Mouse (Mus musculus): ENCODE results near the gene Ankrd36.

DNA sequence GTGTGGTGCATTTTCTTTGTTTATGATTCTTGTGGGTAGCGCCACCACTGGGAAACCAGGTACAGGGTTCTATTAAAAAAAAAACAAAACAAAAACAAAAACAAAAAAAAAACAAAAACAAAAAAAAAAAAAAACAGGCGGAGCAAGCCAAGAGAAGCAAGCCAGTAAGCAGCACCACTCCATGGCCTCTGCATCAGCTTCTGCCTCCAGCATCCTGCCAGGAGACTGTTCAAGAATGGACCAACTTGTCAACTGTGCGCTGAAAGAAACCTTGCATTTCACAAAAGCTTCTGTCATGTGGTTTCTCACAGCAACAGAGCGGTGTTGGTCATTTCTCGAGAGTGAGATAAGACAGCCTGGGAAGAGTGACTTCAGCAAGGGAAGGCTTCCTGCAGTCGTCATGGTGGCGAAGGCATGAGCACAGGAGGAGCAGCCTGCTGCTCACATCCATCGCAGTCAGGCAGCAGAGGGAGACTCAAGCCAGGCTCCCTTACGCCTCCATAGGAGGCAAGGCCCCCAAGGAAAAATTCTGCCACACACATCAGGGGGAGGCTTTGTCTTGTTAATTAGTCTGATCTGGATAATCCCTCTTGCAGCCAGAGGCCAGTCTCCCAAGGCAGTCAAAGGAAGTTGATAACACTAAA is 6.7 kb upstream of the Ankrd36 start:
- TF ChIP-seq CTCF (IDR thresholded peaks at IDR 0.05; ENCODE audit: low read depth) (peak; percentile 20; the same call in 1 of the 2 replicates), EP300 (optimal IDR thresholded peaks at IDR 0.05) (no peak)

Measured in stomach, postnatal 0 days (tissue).